Mouse (Mus musculus) heart, postnatal 0 days (tissue): ENCODE measurements around the gene Nfix.

Experiments
- CTCF ChIP-seq: IDR thresholded peaks from 2 replicates; pipeline ENCODE4 v1.5.1; 2016; ENCODE audit warnings: antibody characterized with exemption, control low read depth, low read depth
- EP300 ChIP-seq: IDR thresholded peaks from 2 replicates; pipeline ENCODE4 v1.6.1; 2016; ENCODE audit warnings: antibody characterized with exemption, low read depth

GRCm38 (mm10) chr8:84712759-84713120 is 87.4 kb downstream of the Nfix start:
- no peak for TF ChIP-seq EP300
- TF ChIP-seq CTCF: no peak
